8 mouse cellular contexts compared by ENCODE assay signal in the genomic region with DNA sequence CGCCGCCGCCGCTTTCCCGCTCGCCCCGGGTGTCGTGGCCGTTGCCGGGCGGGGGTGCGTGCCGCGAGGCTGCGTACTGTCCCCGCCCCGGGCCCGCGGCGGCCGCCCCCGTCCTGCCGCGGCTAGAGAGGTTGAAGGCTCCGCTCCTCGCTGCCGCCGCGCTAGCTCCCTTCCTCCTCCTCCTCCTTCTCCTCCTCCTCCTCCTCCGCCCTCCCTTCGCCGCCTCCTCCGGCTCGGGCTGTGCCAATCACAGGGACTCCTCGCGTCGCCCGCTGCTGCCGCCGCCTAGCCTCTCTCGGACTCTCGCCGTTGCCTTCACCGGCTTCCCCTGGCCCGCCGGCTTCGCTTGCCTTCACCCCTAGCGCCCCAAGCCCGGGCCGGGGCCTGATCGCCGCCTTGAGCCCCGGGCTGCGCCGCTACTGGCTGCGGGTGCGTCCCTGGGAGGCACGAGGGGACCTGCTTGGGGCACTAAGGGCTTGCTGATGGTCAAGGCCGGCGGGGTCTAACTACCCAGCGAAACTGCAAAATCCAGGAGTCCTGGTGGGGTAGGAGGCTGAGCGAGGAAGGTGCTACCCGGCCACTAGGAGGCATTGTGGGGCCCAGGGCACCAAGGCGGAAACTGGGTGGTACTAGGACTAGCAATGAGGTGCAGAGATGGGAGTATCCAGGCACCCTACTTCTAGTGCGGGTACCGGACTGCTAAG. TPM values are rescaled to one million over a fixed set of nuclear protein-coding genes. Genes with fewer than 3 reads are reported as not detected.
A peak's percentile ranks its signal among the peaks of the same experiment; 100 is the strongest.
DNase-seq lines count a peak whose midpoint lies in the region; ATAC-seq lines count a peak whose summit lies in the region.

A gene (minus strand): TSS at position 173 of the 704 bp plus-strand sequence.

- peak within 1 kb of the TSS; percentile 64; the same call in 1 of the 2 replicates for H3K27ac ChIP-seq in intestine, embryonic 15.5 days

- peak within 1 kb of the TSS; percentile 96 for H3K4me2 ChIP-seq in intestine, embryonic 15.5 days (replicated peaks)

- peaks cover 6% of the 10 kb centered on the region; the same call in 1 of the 2 replicates for H3K4me1 ChIP-seq in intestine, embryonic 15.5 days (replicated peaks)

- intact Hi-C loops in gastrocnemius, postnatal 36 days (cut with DNase I): loop anchor here (1.0 to 5.0 kb wide), 4 partner anchors 132 to 556 kb away; no protein-coding TSS in a partner anchor
- intact Hi-C loops in left cerebral cortex, postnatal 14 days (cut with DNase I): loop anchor here (2.0 to 10.0 kb wide), 4 partner anchors 170 to 556 kb away; no protein-coding TSS in a partner anchor

- DNase-seq in adipocyte (ENCODE audit: low spot score): peak; percentile 46
- DNase-seq in embryo, embryonic 10 days (ENCODE audit: low spot score): peak; percentile 85
- peak; percentile 75 for DNase-seq in gastrocnemius, postnatal 36 days
- peak; percentile 49 to 69 for DNase-seq in left cerebral cortex, postnatal 14 days (ENCODE audit: low spot score in 2 of 2)
- peak; percentile 79 for DNase-seq in right cerebral cortex, postnatal 25 days
- DNase-seq in urinary bladder, postnatal 36 days (ENCODE audit: low spot score in 2 of 2): peak; percentile 75 to 79

- H3K36me3 ChIP-seq in intestine, embryonic 15.5 days: no peaks in the 10 kb centered on the region

- peaks cover 18% of the 10 kb centered on the region for H3K27me3 ChIP-seq in intestine, embryonic 15.5 days (replicated peaks)

- 1% methylated on average over 65 of the region's 66 CpGs for WGBS in intestine, embryonic 15.5 days

- H3K9me3 ChIP-seq in intestine, embryonic 15.5 days: no peaks in the 10 kb centered on the region

- ATAC-seq in intestine, embryonic 15.5 days: peak; percentile 86
- ATAC-seq in megakaryocyte-erythroid progenitor cell, adult 5-6 weeks (replicated peaks; ENCODE audit: low FRiP score, low TSS enrichment, poor library complexity, severe bottlenecking): peak; percentile 90

- H3K9ac ChIP-seq in intestine, embryonic 15.5 days: peak within 1 kb of the TSS; percentile 76

- H3K4me3 ChIP-seq in intestine, embryonic 15.5 days (replicated peaks): peak within 1 kb of the TSS; percentile 69

RNA-seq across cellular contexts. Expression of the gene that starts here (rescaled TPM):
- 10 to 100 TPM; 56.9 to 64.7 TPM for total RNA-seq in gastrocnemius, postnatal 36 days (2021)
- polyA plus RNA-seq in intestine, embryonic 15.5 days (2015; fragmentation: Nextera tagmentation; extraction: Ambion mirVana): 7.3 and 8.1 TPM in 2 replicates
- total RNA-seq in left cerebral cortex, postnatal 14 days (2021): 10 to 100 TPM; 47.3 to 54.6 TPM
- 2.5 and 3.3 TPM in 2 replicates for total RNA-seq in megakaryocyte-erythroid progenitor cell, adult 5-6 weeks (2014; fragmentation: Nextera tagmentation)
- 2.5 and 4.3 TPM in 2 replicates for total RNA-seq in megakaryocyte-erythroid progenitor cell, adult 5-6 weeks (2017)

Comparison
In these comparisons a context has a peak if more than half of its experiments do, and no peak if none do; other contexts are left out.
1. Peak in every context shown above with its lines: DNase-seq, ATAC-seq, H3K4me3 ChIP-seq and H3K27ac ChIP-seq.
2. RNA of the gene that starts here (total RNA-seq): 56.9 to 64.7 TPM in gastrocnemius, postnatal 36 days and 47.3 to 54.6 TPM in left cerebral cortex, postnatal 14 days; 2.5 to 4.3 TPM in megakaryocyte-erythroid progenitor cell, adult 5-6 weeks; every median in the first group is over 4 times any median in the second.